Mouse (Mus musculus) lung, embryonic 15.5 days (tissue): ENCODE measurements at regions not wholly inside any gene's neighbourhood (a gene's known extent, or its start where the extent isn't known, plus 50 kb on each side); places are given as distances from the start of the nearest gene placed in this dataset.

Source experiments
- ATAC-seq: fragments of 200-750 bp; cut with Nextera tagmentation; 2 replicates; pipeline ENCODE4 v1.8.0; 2017; ENCODE audit warnings: moderate number of reproducible peaks, borderline replicate concordance; ENCODE audit not compliant: low FRiP score, low TSS enrichment; ENCODE audit errors: extremely low read depth
- H3K27ac ChIP-seq: fragments of 300-500 bp; sonication (generic); 2 replicates; pipeline ENCODE4 v1.5.1; 2015; ENCODE audit warnings: moderate library complexity, mild to moderate bottlenecking, inconsistent platforms
- H3K27me3 ChIP-seq: fragments of 300-500 bp; sonication (generic); 2 replicates; pipeline ENCODE4 v1.6.1; 2015; ENCODE audit warnings: inconsistent platforms
- H3K36me3 ChIP-seq: fragments of 300-500 bp; sonication (generic); 2 replicates; pipeline ENCODE4 v1.6.1; 2015; ENCODE audit warnings: inconsistent platforms
- H3K4me1 ChIP-seq: fragments of 300-500 bp; sonication (generic); 2 replicates; pipeline ENCODE4 v1.6.1; 2015; ENCODE audit warnings: inconsistent platforms
- H3K4me2 ChIP-seq: fragments of 300-500 bp; sonication (generic); 2 replicates; pipeline ENCODE4 v1.6.1; 2015; ENCODE audit warnings: inconsistent platforms, mild to moderate bottlenecking, moderate library complexity
- H3K4me3 ChIP-seq: fragments of 300-500 bp; sonication (generic); 2 replicates; pipeline ENCODE4 v1.5.1; 2015; ENCODE audit warnings: mild to moderate bottlenecking, inconsistent platforms
- H3K9ac ChIP-seq: fragments of 300-500 bp; sonication (generic); 2 replicates; pipeline ENCODE4 v1.6.1; 2015; ENCODE audit warnings: inconsistent platforms
- H3K9me3 ChIP-seq: fragments of 300-500 bp; sonication (generic); 2 replicates; pipeline ENCODE4 v1.6.1; 2016; ENCODE audit warnings: inconsistent platforms
- WGBS: fragments of 180-500 bp; shearing (Covaris S2); methylation state at CpG from one replicate; pipeline ENCODE4 v1.1.7; 2015; 5-methylcytosine and 5-hydroxymethylcytosine counted together

- H3K27me3 ChIP-seq = no peaks in the 10 kb centered on the region
- 74% methylated on average over 4 of the region's 4 CpGs for WGBS
- H3K4me3 ChIP-seq = no peak overlapping the region
- H3K4me2 ChIP-seq = no peak overlapping the region
- H3K9ac ChIP-seq = no peak overlapping the region
- no peak overlapping the region for H3K27ac ChIP-seq
- no peaks in the 10 kb centered on the region for H3K4me1 ChIP-seq
- no peaks in the 10 kb centered on the region for H3K36me3 ChIP-seq
- no peak for ATAC-seq
- H3K9me3 ChIP-seq = no peaks in the 10 kb centered on the region
Observed at GRCm38 (mm10) chr5:4697346-4698095, 60.3 kb downstream of the Fzd1 start.

- Histone ChIP-seq H3K27me3 (no peaks in the 10 kb centered on the region), H3K9ac (no peak overlapping the region), H3K4me2 (no peak overlapping the region), H3K4me3 (no peak overlapping the region), H3K36me3 (no peaks in the 10 kb centered on the region), H3K4me1 (no peaks in the 10 kb centered on the region), H3K27ac (no peak overlapping the region), H3K9me3 (no peaks in the 10 kb centered on the region)
- no peak for ATAC-seq
Observed at GRCm38 (mm10) chr5:4696701-4697100, 61.1 kb downstream of the Fzd1 start.

- Histone ChIP-seq H3K4me2 (no peak overlapping the region), H3K9ac (no peak overlapping the region), H3K27me3 (no peaks in the 10 kb centered on the region), H3K27ac (no peak overlapping the region), H3K4me1 (no peaks in the 10 kb centered on the region), H3K36me3 (no peaks in the 10 kb centered on the region), H3K4me3 (no peak overlapping the region), H3K9me3 (no peaks in the 10 kb centered on the region)
- WGBS = 41% methylated on average over 2 of the region's 2 CpGs
- ATAC-seq = no peak
Observed at GRCm38 (mm10) chr5:4689130-4689529, 68.7 kb downstream of the Fzd1 start.

- Histone ChIP-seq H3K9ac (no peak overlapping the region), H3K36me3 (no peaks in the 10 kb centered on the region), H3K4me2 (no peak overlapping the region), H3K4me3 (no peak overlapping the region), H3K4me1 (no peaks in the 10 kb centered on the region), H3K9me3 (no peaks in the 10 kb centered on the region), H3K27me3 (no peaks in the 10 kb centered on the region), H3K27ac (no peak overlapping the region)
- 83% methylated on average over 2 of the region's 2 CpGs for WGBS
- no peak for ATAC-seq
Observed at GRCm38 (mm10) chr5:4675316-4675715, 82.5 kb downstream of the Fzd1 start.

- WGBS = 67% methylated on average over 12 of the region's 12 CpGs
Observed at GRCm38 (mm10) chr5:4666381-4666780, 91.5 kb downstream of the Fzd1 start.

GRCm38 (mm10) chr5:4665978-4666377, 91.9 kb downstream of the Fzd1 start:
- ATAC-seq = no peak

More at GRCm38 (mm10) chr5:4666381-4666780, 91.5 kb downstream of the Fzd1 start:
- H3K4me1 ChIP-seq = peaks cover 12% of the 10 kb centered on the region
- H3K36me3 ChIP-seq = no peaks in the 10 kb centered on the region
- H3K4me3 ChIP-seq = no peak overlapping the region
- H3K9me3 ChIP-seq = no peaks in the 10 kb centered on the region
- ATAC-seq = no peak
- H3K9ac ChIP-seq = no peak overlapping the region
- H3K27ac ChIP-seq = no peak overlapping the region
- H3K4me2 ChIP-seq = no peak overlapping the region
- H3K27me3 ChIP-seq = peaks cover 4% of the 10 kb centered on the region; the same call in 1 of the 2 replicates

GRCm38 (mm10) chr5:4664918-4665317, 92.9 kb downstream of the Fzd1 start:
- Histone ChIP-seq H3K9ac (no peak overlapping the region), H3K27me3 (peaks cover 4% of the 10 kb centered on the region; the same call in 1 of the 2 replicates), H3K27ac (no peak overlapping the region), H3K4me1 (peaks cover 16% of the 10 kb centered on the region), H3K4me3 (no peak overlapping the region), H3K9me3 (no peaks in the 10 kb centered on the region), H3K4me2 (no peak overlapping the region), H3K36me3 (no peaks in the 10 kb centered on the region)
- no peak for ATAC-seq
- 67% methylated on average over 4 of the region's 4 CpGs for WGBS

More at GRCm38 (mm10) chr5:4665978-4666377, 91.9 kb downstream of the Fzd1 start:
- WGBS = 62% methylated on average over 9 of the region's 9 CpGs
- Histone ChIP-seq H3K4me1 (peaks cover 16% of the 10 kb centered on the region), H3K27ac (no peak overlapping the region), H3K9ac (no peak overlapping the region), H3K36me3 (no peaks in the 10 kb centered on the region), H3K27me3 (peaks cover 4% of the 10 kb centered on the region; the same call in 1 of the 2 replicates), H3K4me2 (no peak overlapping the region), H3K4me3 (no peak overlapping the region), H3K9me3 (no peaks in the 10 kb centered on the region)

GRCm38 (mm10) chr5:4664488-4664887, 93.3 kb downstream of the Fzd1 start:
- Histone ChIP-seq H3K4me1 (peaks cover 16% of the 10 kb centered on the region), H3K4me3 (no peak overlapping the region), H3K36me3 (no peaks in the 10 kb centered on the region), H3K4me2 (no peak overlapping the region), H3K27ac (no peak overlapping the region), H3K9me3 (no peaks in the 10 kb centered on the region), H3K27me3 (peaks cover 4% of the 10 kb centered on the region; the same call in 1 of the 2 replicates), H3K9ac (no peak overlapping the region)
- WGBS = 55% methylated on average over 10 of the region's 10 CpGs
- ATAC-seq = no peak

- Histone ChIP-seq H3K36me3 (no peaks in the 10 kb centered on the region), H3K9ac (no peak overlapping the region), H3K4me3 (0 out of 2 replicates have a peak overlapping the region, but pooled peaks have one; percentile 3), H3K4me1 (peaks cover 16% of the 10 kb centered on the region), H3K27ac (no peak overlapping the region), H3K4me2 (peak overlapping the region; percentile 42), H3K27me3 (0 out of 2 replicates have a peak, but pooled peaks cover 4% of the 10 kb centered on the region), H3K9me3 (no peaks in the 10 kb centered on the region)
- WGBS = 27% methylated on average over 6 of the region's 6 CpGs
- ATAC-seq = peak; percentile 74; the same call in 1 of the 2 replicates
Observed at GRCm38 (mm10) chr5:4662198-4662585, 95.6 kb downstream of the Fzd1 start.

GRCm38 (mm10) chr5:4661420-4662197, 96.2 kb downstream of the Fzd1 start:
- 9% methylated on average over 12 of the region's 12 CpGs for WGBS
- peak; percentile 84 for ATAC-seq
- H3K4me3 ChIP-seq = 0 out of 2 replicates have a peak overlapping the region, but pooled peaks have one; percentile 3

GRCm38 (mm10) chr5:4657982-4658381, 99.9 kb downstream of the Fzd1 start:
- H3K36me3 ChIP-seq = no peaks in the 10 kb centered on the region
- no peak overlapping the region for H3K4me2 ChIP-seq
- no peak overlapping the region for H3K27ac ChIP-seq
- peaks cover 16% of the 10 kb centered on the region for H3K4me1 ChIP-seq
- no peak overlapping the region for H3K9ac ChIP-seq
- no peak for ATAC-seq
- no peaks in the 10 kb centered on the region for H3K27me3 ChIP-seq
- 23% methylated on average over 1 of the region's 1 CpGs for WGBS
- H3K9me3 ChIP-seq = no peaks in the 10 kb centered on the region
- no peak overlapping the region for H3K4me3 ChIP-seq

More at GRCm38 (mm10) chr5:4661420-4662197, 96.2 kb downstream of the Fzd1 start:
- Histone ChIP-seq H3K27ac (0 out of 2 replicates have a peak overlapping the region, but pooled peaks have one; percentile 27), H3K36me3 (no peaks in the 10 kb centered on the region), H3K4me2 (peak overlapping the region; percentile 42), H3K4me1 (peaks cover 16% of the 10 kb centered on the region), H3K9me3 (no peaks in the 10 kb centered on the region), H3K27me3 (0 out of 2 replicates have a peak, but pooled peaks cover 4% of the 10 kb centered on the region), H3K9ac (no peak overlapping the region)

GRCm38 (mm10) chr5:4654186-4654585, 103.6 kb downstream of the Fzd1 start:
- ATAC-seq = no peak
- Histone ChIP-seq H3K27me3 (no peaks in the 10 kb centered on the region), H3K9me3 (no peaks in the 10 kb centered on the region), H3K36me3 (no peaks in the 10 kb centered on the region), H3K4me1 (no peaks in the 10 kb centered on the region), H3K27ac (no peak overlapping the region), H3K9ac (no peak overlapping the region), H3K4me3 (no peak overlapping the region), H3K4me2 (no peak overlapping the region)
